Comparison of ENCODE assay signal across 20 mouse cellular contexts in genomic region chr10:68129651-68130050, GRCm38 (mm10).
DNase-seq lines count a peak whose midpoint lies in the region; ATAC-seq and TF ChIP-seq lines count a peak whose summit lies in the region.
"Had no signal": no experiment of that assay in that cellular context is flagged by ENCODE, and none has a peak within 500 bp of the region (broad histone marks: within the 10 kb centered on the region; RNA-seq: fewer than 3 reads in every experiment).

No protein-coding gene starts in this region.

- no peak for ATAC-seq in forebrain, embryonic 11.5 days (replicated peaks; ENCODE audit: low FRiP score)
- ATAC-seq in forebrain, embryonic 14.5 days: no peak
- ATAC-seq in heart, embryonic 15.5 days (replicated peaks; ENCODE audit: insufficient number of reproducible peaks, insufficient read depth, low FRiP score, low read depth): no peak
- ATAC-seq in limb, embryonic 12.5 days (ENCODE audit: insufficient number of reproducible peaks, insufficient read depth, low FRiP score, low TSS enrichment, low read depth): no peak
- ATAC-seq: activated CD4-positive, CD25-positive, alpha-beta regulatory T cell, adult 4 months; forebrain, embryonic 15.5 days had no signal

- no peaks in the 10 kb centered on the region for H3K27me3 ChIP-seq in forebrain, embryonic 11.5 days (ENCODE audit: control insufficient read depth, insufficient read depth, low read length)
- no peaks in the 10 kb centered on the region for H3K27me3 ChIP-seq in forebrain, embryonic 14.5 days (replicated peaks; ENCODE audit: control insufficient read depth, insufficient read depth, low read length)
- no peaks in the 10 kb centered on the region for H3K27me3 ChIP-seq in heart, embryonic 15.5 days
- H3K27me3 ChIP-seq in limb, embryonic 12.5 days: no peaks in the 10 kb centered on the region
- H3K27me3 ChIP-seq in limb, embryonic 10.5 days (ENCODE audit: low read depth, poor library complexity, severe bottlenecking): no peaks in the 10 kb centered on the region
- no peaks in the 10 kb centered on the region for H3K27me3 ChIP-seq in E14TG2a.4 (ENCODE audit: insufficient read depth, low read length)
- H3K27me3 ChIP-seq: forebrain, embryonic 15.5 days; liver, embryonic 13.5 days had no signal

- no peaks in the 10 kb centered on the region for H3K9me3 ChIP-seq in forebrain, embryonic 11.5 days (ENCODE audit: control insufficient read depth, low read length)
- H3K9me3 ChIP-seq in forebrain, embryonic 14.5 days (replicated peaks; ENCODE audit: control insufficient read depth, low read length): no peaks in the 10 kb centered on the region
- no peaks in the 10 kb centered on the region for H3K9me3 ChIP-seq in heart, embryonic 15.5 days (replicated peaks)
- H3K9me3 ChIP-seq in limb, embryonic 12.5 days: no peaks in the 10 kb centered on the region
- no peaks in the 10 kb centered on the region for H3K9me3 ChIP-seq in limb, embryonic 10.5 days (replicated peaks)
- no peaks in the 10 kb centered on the region for H3K9me3 ChIP-seq in E14TG2a.4 (ENCODE audit: low read length)
- H3K9me3 ChIP-seq: forebrain, embryonic 15.5 days; liver, embryonic 13.5 days had no signal

- H3K9ac ChIP-seq in forebrain, embryonic 11.5 days (ENCODE audit: low read length): no peak overlapping the region
- no peak overlapping the region for H3K9ac ChIP-seq in forebrain, embryonic 14.5 days (ENCODE audit: low read length)
- H3K9ac ChIP-seq in heart, embryonic 15.5 days: no peak overlapping the region
- no peak overlapping the region for H3K9ac ChIP-seq in limb, embryonic 12.5 days (replicated peaks)
- H3K9ac ChIP-seq: forebrain, embryonic 15.5 days; liver, embryonic 13.5 days had no signal

- H3K27ac ChIP-seq in forebrain, embryonic 11.5 days (ENCODE audit: low read depth, low read length): no peak overlapping the region
- H3K27ac ChIP-seq in forebrain, embryonic 14.5 days (ENCODE audit: low read depth, low read length): no peak overlapping the region
- H3K27ac ChIP-seq in heart, embryonic 15.5 days: peak overlapping the region; percentile 74
- H3K27ac ChIP-seq in limb, embryonic 12.5 days: 0 out of 2 replicates have a peak overlapping the region, but pooled peaks have one; percentile 13
- no peak overlapping the region for H3K27ac ChIP-seq in limb, embryonic 10.5 days
- H3K27ac ChIP-seq: forebrain, embryonic 15.5 days; liver, embryonic 13.5 days had no signal

- 71% methylated on average over 7 of the region's 7 CpGs for WGBS in forebrain, embryonic 11.5 days
- WGBS in forebrain, embryonic 14.5 days: 74% methylated on average over 7 of the region's 7 CpGs
- WGBS in heart, embryonic 15.5 days: 46% methylated on average over 7 of the region's 7 CpGs
- WGBS in limb, embryonic 12.5 days: 41% methylated on average over 7 of the region's 7 CpGs
- 61% methylated on average over 7 of the region's 7 CpGs for WGBS in limb, embryonic 10.5 days

- no peaks in the 10 kb centered on the region for H3K4me1 ChIP-seq in forebrain, embryonic 11.5 days (replicated peaks; ENCODE audit: control insufficient read depth, insufficient read depth, low read length)
- no peaks in the 10 kb centered on the region; the same call in 1 of the 2 replicates for H3K4me1 ChIP-seq in forebrain, embryonic 14.5 days (ENCODE audit: control insufficient read depth, insufficient read depth, low read length)
- peaks cover 79% of the 10 kb centered on the region for H3K4me1 ChIP-seq in heart, embryonic 15.5 days (replicated peaks)
- H3K4me1 ChIP-seq in limb, embryonic 12.5 days (replicated peaks): peaks cover 52% of the 10 kb centered on the region
- peaks cover 49% of the 10 kb centered on the region for H3K4me1 ChIP-seq in limb, embryonic 10.5 days
- H3K4me1 ChIP-seq in E14TG2a.4 (replicated peaks; ENCODE audit: low read depth, low read length): peaks cover 85% of the 10 kb centered on the region

- no peak overlapping the region for H3K4me3 ChIP-seq in forebrain, embryonic 11.5 days (ENCODE audit: low read depth, low read length)
- H3K4me3 ChIP-seq in forebrain, embryonic 14.5 days (ENCODE audit: low read depth, low read length): no peak overlapping the region
- H3K4me3 ChIP-seq in heart, embryonic 15.5 days: no peak overlapping the region
- no peak overlapping the region for H3K4me3 ChIP-seq in limb, embryonic 12.5 days (replicated peaks)
- no peak overlapping the region for H3K4me3 ChIP-seq in limb, embryonic 10.5 days
- peak overlapping the region; percentile 90 for H3K4me3 ChIP-seq in E14TG2a.4 (replicated peaks; ENCODE audit: low read length)
- H3K4me3 ChIP-seq: erythroblast, embryonic 14.5 days; forebrain, embryonic 15.5 days; liver, embryonic 13.5 days had no signal

- TF ChIP-seq CTCF in E14TG2a.4 (conservative IDR thresholded peaks at IDR 0.05; ENCODE audit: low read length): no peak

- peak; percentile 23 for DNase-seq in forebrain, embryonic 11.5 days (ENCODE audit: low spot score)
- DNase-seq in forebrain, embryonic 14.5 days (ENCODE audit: low spot score): no peak
- no peak for DNase-seq in heart, postnatal 10 days
- no peak for DNase-seq in limb, embryonic 10.5 days (ENCODE audit: low spot score)
- DNase-seq in layer of hippocampus, postnatal 36 days: no peak
- DNase-seq: adrenal gland, postnatal 10 days; cerebellum, adult 9-11 months; kidney, adult 9 months; liver, embryonic 13.5 days; lung, postnatal 36 days; right cerebral cortex, postnatal 14 days; spleen, adult 18-20 months; thymus, postnatal 36 days had no signal

- no peak overlapping the region for H3K4me2 ChIP-seq in forebrain, embryonic 11.5 days (ENCODE audit: low read depth, low read length, severe bottlenecking)
- no peak overlapping the region for H3K4me2 ChIP-seq in forebrain, embryonic 14.5 days (ENCODE audit: low read length)
- H3K4me2 ChIP-seq in heart, embryonic 15.5 days: no peak overlapping the region
- H3K4me2 ChIP-seq in limb, embryonic 12.5 days: no peak overlapping the region
- H3K4me2 ChIP-seq: forebrain, embryonic 15.5 days; liver, embryonic 13.5 days had no signal

- H3K36me3 ChIP-seq in forebrain, embryonic 11.5 days (ENCODE audit: control insufficient read depth, insufficient read depth, low read length): no peaks in the 10 kb centered on the region
- no peaks in the 10 kb centered on the region for H3K36me3 ChIP-seq in forebrain, embryonic 14.5 days (ENCODE audit: control insufficient read depth, insufficient read depth, low read length)
- peaks cover 16% of the 10 kb centered on the region; the same call in 1 of the 2 replicates for H3K36me3 ChIP-seq in heart, embryonic 15.5 days
- H3K36me3 ChIP-seq in limb, embryonic 12.5 days: peaks cover 42% of the 10 kb centered on the region
- peaks cover 40% of the 10 kb centered on the region for H3K36me3 ChIP-seq in limb, embryonic 10.5 days
- peaks cover 100% of the 10 kb centered on the region for H3K36me3 ChIP-seq in E14TG2a.4 (ENCODE audit: insufficient read depth, low read length)
- H3K36me3 ChIP-seq: forebrain, embryonic 15.5 days; G1E had no signal

- intact Hi-C loops in heart, postnatal 10 days (cut with DNase I): loop anchor here (5.0 kb wide), 1 partner anchor 37 kb away; no protein-coding TSS in a partner anchor

Comparison
In these comparisons a context has a peak if more than half of its experiments do, and no peak if none do; other contexts are left out.
1. H3K27ac ChIP-seq: peak in heart, embryonic 15.5 days (single experiment) and limb, embryonic 12.5 days (single experiment); none in forebrain, embryonic 11.5 days (single experiment), forebrain, embryonic 14.5 days (single experiment) and limb, embryonic 10.5 days (single experiment).